8 mouse cellular contexts compared by ENCODE assay signal in the genomic region with DNA sequence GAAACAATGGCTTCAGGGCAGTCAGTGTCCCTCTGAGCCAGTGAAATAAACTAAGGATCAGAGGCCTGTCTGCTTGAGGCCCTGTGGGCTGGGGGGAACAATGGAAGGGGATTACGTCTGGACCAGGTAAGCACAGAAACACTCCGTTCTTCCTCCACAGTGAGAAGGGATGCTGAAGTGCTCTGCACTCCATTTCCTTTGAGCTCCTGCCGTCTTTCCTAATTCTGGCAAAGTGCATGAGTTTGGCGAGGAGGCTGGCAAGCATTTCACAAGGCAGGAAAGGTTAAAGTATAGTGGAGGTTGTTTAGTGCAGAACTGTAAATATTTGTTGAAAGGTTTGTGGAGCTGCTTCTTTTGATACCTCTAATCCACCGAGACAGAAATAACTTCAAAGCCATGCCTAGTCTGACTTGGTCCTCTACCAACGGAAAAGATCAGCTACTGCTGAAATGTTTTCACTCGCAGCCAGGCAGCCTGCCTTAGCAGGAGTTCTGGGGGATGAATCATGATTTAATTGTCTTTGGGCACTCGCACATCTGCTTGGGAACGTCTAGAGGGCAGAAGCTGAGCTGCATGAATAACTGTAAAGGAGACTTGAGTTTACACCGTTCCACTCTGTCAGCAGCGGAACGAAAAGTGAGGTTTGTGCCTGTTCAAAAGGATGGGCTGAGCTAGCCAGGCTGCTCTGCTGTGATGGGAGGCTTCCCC.
DNase-seq lines count a peak whose midpoint lies in the region; ATAC-seq lines count a peak whose summit lies in the region.

No protein-coding gene starts in this region.

- no peaks in the 10 kb centered on the region for H3K27me3 ChIP-seq in heart, embryonic 15.5 days
- no peaks in the 10 kb centered on the region for H3K27me3 ChIP-seq in hindbrain, embryonic 10.5 days (ENCODE audit: insufficient read depth, poor library complexity, severe bottlenecking)
- H3K27me3 ChIP-seq in midbrain, embryonic 15.5 days (replicated peaks) = no peaks in the 10 kb centered on the region

- no peaks in the 10 kb centered on the region for H3K36me3 ChIP-seq in heart, embryonic 15.5 days
- H3K36me3 ChIP-seq in hindbrain, embryonic 10.5 days = no peaks in the 10 kb centered on the region
- no peaks in the 10 kb centered on the region for H3K36me3 ChIP-seq in midbrain, embryonic 15.5 days (replicated peaks)

- peaks cover 8% of the 10 kb centered on the region; the same call in 1 of the 2 replicates for H3K4me1 ChIP-seq in heart, embryonic 15.5 days (replicated peaks)
- peaks cover 8% of the 10 kb centered on the region for H3K4me1 ChIP-seq in hindbrain, embryonic 10.5 days (replicated peaks)
- peaks cover 7% of the 10 kb centered on the region; the same call in 1 of the 2 replicates for H3K4me1 ChIP-seq in midbrain, embryonic 15.5 days

- 11% methylated on average over 12 of the region's 12 CpGs for WGBS in heart, embryonic 15.5 days
- 14% methylated on average over 12 of the region's 12 CpGs for WGBS in hindbrain, embryonic 10.5 days
- WGBS in midbrain, embryonic 15.5 days = 3% methylated on average over 12 of the region's 12 CpGs

- H3K4me3 ChIP-seq in heart, embryonic 15.5 days = peak overlapping the region; percentile 20
- H3K4me3 ChIP-seq in hindbrain, embryonic 10.5 days = peak overlapping the region; percentile 3; the same call in 1 of the 2 replicates
- H3K4me3 ChIP-seq in midbrain, embryonic 15.5 days = no peak overlapping the region

- DNase-seq in heart, adult 8-10 months (ENCODE audit: low spot score) = no peak
- DNase-seq in brain, adult 2 months (ENCODE audit: low read depth, low spot score) = peak; percentile 71
- DNase-seq in hindbrain, embryonic 10.5 days (ENCODE audit: low spot score) = peak; percentile 25
- DNase-seq in gastrocnemius, postnatal 10 days = no peak
- DNase-seq in cerebellum, postnatal 36 days = no peak
- no peak for DNase-seq in thymus, postnatal 25 days

- ATAC-seq in heart, embryonic 15.5 days (replicated peaks; ENCODE audit: insufficient number of reproducible peaks, insufficient read depth, low FRiP score, low read depth) = no peak; the same call in 1 of the 2 replicates
- ATAC-seq in midbrain, embryonic 15.5 days (replicated peaks) = peak; percentile 70; the same call in 1 of the 2 replicates

- H3K4me2 ChIP-seq in heart, embryonic 15.5 days = peak overlapping the region; percentile 58
- H3K4me2 ChIP-seq in midbrain, embryonic 15.5 days = peak overlapping the region; percentile 40

- no peak overlapping the region for H3K27ac ChIP-seq in heart, embryonic 15.5 days
- H3K27ac ChIP-seq in hindbrain, embryonic 10.5 days = no peak overlapping the region
- no peak overlapping the region for H3K27ac ChIP-seq in midbrain, embryonic 15.5 days

- H3K9ac ChIP-seq in heart, embryonic 15.5 days = no peak overlapping the region
- H3K9ac ChIP-seq in midbrain, embryonic 15.5 days = no peak overlapping the region

- H3K9me3 ChIP-seq in heart, embryonic 15.5 days (replicated peaks) = no peaks in the 10 kb centered on the region
- no peaks in the 10 kb centered on the region for H3K9me3 ChIP-seq in hindbrain, embryonic 10.5 days
- no peaks in the 10 kb centered on the region for H3K9me3 ChIP-seq in midbrain, embryonic 15.5 days

Comparison
In these comparisons a context has a peak if more than half of its experiments do, and no peak if none do; other contexts are left out.
1. DNase-seq: peak in brain, adult 2 months (single experiment) and hindbrain, embryonic 10.5 days (single experiment); none in heart, adult 8-10 months (single experiment), gastrocnemius, postnatal 10 days (single experiment), cerebellum, postnatal 36 days (0 of 2) and thymus, postnatal 25 days (single experiment).